Mouse (Mus musculus): ENCODE results near the gene Susd6.

- TF ChIP-seq CHD2 (IDR thresholded peaks at IDR 0.05; ENCODE audit: low read depth, low read length) (no peak), ZNF384 (IDR thresholded peaks at IDR 0.05; ENCODE audit: low read depth, low read length) (no peak), HCFC1 (IDR thresholded peaks at IDR 0.05; ENCODE audit: borderline replicate concordance, insufficient read depth, low read length) (no peak), MAFK (IDR thresholded peaks at IDR 0.05; ENCODE audit: insufficient read depth, low read depth, low read length) (no peak), ZC3H11A (IDR thresholded peaks at IDR 0.05; ENCODE audit: borderline replicate concordance, low read depth, low read length) (no peak)
These were observed 4.2 kb downstream of the Susd6 start for GRCm38 (mm10) chr12:80794522-80794921.
